Mouse (Mus musculus) gastrocnemius, adult 18-20 months (tissue): ENCODE measurements at regions not wholly inside any gene's neighbourhood (a gene's known extent, or its start where the extent isn't known, plus 50 kb on each side); places are given as distances from the start of the nearest gene placed in this dataset.

Source experiments
- DNase-seq: peaks from one replicate; pipeline ENCODE4 v3.0.0; 2021; ENCODE audit warnings: low spot score

DNA sequence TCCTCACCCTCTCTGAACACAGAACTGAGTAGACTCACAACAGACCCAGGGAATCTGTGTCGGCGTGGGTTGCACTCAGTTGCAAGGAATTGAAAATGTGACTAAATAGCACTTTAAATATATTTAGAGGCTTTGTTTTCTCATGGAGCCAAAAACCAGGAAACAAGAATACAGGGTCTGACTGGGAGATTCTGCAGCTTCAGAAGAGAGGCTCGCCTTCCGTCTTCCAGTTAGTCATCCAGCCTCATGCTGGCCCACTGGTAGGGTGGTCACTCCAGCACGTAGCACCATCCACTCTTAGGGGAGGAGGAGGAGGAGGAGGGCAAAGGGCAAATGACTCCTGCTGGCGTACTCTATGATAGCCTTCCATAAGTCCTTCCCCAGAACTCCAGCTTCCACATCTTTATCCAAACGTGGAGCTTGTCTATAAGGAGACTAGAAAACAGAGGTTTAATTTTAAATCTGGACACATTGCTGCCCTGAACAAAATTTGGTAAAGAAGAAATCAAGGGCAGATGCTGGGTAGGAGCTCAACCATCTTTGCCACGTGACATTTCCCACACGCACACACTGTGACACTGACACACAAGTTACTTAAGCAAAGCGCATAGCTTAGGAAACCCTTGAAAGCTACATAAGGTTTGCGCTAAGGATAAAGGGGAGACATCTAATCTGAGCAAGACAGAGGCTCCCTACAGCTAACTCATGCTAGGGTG is 60.8 kb downstream of the Mis18a start:
- DNase-seq, result no peak

DNA sequence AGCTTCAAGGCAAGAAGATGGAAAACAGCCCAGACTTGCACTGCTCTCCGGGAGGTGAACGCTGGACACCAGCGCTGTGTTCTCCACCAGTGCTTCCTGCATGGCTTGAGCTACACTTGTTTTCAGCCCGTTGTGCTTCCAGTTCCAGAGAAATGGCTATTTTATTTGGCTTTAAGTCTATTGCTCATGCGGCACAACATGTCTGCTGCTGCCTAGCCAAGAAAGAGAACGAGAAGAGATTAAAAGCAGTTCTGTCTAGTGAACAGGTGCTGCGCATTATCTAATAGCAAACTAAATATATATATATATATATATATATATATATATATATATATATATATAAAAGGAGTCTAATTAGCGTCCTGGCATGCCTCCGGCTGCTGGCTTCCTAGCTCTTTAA is 63.1 kb downstream of the Mis18a start:
- no peak for DNase-seq

DNA sequence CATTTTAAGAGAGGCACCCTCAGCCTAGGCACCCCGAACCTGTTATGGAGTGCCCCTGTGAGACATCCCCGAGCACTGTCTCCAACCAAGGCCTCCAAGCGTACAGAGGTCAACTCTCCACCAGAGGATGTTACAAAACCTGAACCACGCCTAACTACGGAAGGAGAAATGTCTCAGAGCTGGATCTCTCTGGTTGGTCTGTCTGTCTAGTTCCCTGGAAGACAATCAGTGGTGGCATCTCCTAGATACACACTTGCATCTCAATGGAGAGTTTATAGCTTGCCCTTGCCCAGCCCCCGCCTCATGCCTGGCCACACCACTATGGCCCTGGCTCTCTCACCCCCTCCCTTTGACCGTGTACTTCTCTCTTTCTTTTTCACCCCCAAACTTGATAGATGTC is 69.2 kb downstream of the Mis18a start:
- DNase-seq, result no peak

DNA sequence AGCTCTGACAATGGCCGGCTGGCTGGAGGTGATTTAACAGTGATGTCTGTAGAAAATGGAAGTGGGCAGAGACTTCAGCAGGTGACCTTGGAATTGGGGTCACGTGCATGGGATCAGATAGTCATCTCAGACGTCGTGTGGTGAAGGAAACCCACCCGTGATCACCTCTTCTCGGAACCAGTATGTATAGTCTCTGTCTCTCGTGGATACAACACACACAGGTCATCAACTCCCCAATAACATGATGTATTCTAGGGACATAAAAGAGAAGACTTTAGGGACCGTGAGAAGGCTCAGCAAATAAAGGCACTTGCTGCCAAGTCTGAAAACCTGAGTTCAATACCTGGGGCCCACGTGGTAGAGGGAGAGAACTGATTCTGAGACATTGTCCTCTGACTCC is 70.2 kb downstream of the Mis18a start:
- no peak for DNase-seq

DNA sequence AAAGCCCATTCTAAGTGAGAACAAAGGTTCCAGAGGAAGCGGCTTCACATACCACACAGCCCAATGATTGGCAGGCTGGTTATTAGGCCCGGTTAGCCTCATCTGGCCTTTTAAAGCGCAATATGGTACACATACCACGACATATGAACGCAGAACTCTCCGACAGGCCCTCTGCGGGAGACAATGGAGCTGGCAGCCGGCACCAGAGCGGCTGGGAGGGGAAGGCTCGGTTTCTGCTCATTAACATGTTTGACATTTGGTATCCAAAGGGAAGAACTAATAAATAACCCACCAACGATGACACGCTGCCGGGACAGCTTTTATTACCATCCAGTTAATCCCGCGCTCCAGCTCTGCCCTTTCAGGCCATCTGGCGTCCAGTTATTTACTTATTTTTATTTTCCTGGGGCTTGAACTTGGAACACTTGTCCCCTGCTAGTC is 70.6 kb downstream of the Mis18a start:
- DNase-seq, result no peak

DNA sequence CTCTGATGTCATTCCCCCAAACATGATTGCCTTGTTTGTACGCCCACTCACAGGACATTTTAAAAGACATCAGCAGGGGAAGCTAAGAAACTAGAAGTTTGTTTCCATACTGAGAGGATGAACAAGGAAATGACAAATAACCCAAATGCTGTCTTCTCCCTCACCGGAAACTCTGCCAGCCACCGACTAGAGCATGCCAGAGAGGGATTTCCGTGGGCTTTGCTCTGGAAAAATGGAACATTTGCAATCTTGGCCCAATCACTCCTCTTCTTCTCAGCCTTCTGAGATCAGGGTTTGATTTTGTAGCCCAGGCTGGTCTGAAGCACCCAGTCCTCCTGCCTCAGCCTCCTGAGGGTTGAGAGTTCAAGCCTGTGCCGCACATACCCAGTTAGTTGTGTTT is 72.4 kb downstream of the Mis18a start:
- no peak for DNase-seq

DNA sequence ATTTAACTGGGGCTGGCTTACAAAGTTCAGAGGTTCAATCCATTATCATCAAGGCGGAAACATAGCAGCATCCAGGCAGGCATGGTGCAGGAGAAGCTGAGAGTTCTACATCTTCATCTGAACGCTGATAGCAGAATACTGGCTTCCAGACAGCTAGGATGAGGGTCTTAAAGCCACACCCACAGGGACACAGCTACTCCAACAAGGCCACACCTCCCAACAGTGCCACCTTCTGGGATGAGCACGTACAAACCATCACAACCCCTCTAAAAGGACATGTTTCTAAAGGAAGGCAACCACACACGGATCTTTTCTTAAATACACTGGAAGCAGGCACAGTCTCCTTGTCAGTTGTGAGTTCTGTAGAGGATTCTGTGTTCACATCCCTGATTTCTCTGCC is 74.4 kb downstream of the Mis18a start:
- DNase-seq, result no peak

DNA sequence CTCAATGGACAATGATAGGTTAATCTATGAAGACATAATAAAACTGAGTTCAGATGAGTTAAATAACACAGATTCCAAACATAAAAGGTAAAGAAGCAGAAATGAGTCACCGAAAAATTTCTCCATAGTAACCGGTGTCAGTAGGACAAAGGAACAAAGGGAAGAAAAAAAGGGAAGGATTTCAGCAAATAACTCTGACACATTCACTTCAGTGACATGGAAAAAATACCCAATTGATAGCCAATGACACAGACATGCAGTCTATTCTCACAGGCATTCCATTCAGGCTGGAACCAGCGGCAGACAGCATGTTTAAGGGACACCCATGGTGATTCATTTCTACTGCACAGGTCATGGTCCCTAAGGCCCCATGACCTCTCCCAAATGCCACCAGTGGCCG is 79.0 kb downstream of the Mis18a start:
- DNase-seq, result no peak

DNA sequence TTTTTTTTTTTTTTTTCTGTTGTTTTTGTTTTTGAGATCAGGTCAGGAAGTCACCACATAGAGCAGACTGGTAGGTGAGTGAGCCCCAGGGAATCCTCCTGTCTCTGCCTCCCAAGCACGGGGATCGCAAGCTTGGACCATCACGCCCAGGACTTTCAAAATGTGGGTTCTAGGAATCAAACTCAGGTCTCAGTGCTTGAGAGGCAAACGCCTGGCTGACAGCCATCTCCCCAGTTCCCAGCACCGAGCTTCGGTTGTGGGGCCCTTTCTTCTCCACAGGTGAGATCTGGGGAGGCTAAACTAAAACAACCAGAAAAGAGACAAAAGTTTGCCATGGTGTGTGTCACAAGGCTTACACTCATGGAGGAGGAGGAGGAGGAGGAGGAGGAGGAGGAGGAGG is 84.5 kb downstream of the Mis18a start:
- no peak for DNase-seq

DNA sequence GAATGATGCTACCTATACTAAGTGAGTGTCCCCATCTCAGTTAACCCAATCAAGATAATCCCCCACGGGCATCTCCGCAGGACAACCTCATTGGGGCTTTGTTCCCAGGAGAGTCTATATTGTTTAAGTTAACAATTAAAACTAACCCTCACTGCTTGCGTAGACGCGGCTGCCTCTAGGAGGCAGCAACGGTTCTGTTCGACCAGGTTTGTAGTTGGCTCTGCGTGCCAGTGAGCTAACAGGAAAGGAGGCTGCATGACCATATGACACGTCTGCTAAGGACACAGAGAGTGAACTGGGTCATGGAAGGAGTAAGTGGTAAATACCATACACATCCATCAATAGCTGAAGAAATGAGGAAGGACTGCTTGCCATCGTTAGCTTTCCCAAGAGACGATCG is 92.0 kb downstream of the Mis18a start:
- DNase-seq, result no peak

DNA sequence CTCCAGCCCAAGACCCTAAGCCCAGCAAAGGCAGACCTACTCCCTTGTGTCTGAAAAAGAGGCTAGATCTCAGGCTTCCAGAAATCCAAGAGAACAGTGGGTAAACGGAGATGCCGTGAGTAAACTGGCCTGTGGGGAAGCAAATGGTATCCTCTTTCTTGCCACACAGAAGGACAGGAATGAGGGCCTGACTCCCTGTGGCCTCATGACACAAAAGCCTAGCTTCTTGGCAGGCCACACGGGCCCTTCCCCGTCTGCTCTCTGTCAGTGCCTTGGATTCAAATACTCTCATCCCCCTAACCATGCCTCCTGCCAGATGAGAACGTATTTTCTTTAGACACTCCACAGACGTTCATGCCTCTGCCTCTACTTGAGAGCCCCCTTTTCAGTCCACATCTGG is 97.2 kb downstream of the Mis18a start:
- DNase-seq, result no peak

DNA sequence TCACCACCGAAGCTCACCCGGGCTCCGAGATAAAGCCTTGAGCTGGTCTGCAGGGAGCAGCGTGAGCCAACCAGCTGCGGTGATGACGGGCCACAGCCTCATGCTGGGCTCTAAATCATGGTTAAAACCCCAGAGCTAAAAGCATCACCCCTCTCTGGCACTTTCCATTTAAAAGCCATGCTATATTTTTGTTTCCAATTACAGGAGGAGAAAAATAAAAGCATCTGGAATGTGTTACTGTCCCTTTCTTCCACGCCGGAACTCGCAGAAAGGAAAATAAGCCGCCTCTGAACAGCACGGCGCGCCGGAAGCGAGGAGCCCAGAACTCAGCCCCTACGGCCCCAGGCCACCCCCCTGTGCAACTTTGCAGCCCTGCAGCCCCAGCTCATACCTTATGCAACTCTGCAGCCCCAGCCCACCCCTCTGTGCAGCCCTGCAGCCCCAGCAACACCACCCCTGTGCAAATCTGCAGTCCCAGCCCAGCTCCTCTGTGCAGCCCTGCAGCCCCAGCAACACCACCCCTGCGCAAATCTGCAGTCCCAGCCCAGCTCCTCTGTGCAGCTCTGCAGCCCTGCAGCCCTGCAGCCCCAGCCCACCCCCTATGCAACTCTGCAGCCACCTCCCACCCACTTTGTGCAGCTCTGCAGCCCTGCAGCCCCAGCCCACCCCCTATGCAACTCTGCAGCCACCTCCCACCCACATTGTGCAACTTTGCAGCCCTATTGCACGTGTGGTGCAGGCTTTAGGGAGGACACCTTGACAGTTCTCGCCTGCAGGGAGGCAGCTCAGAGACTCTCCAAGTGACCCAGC is 97.9 kb downstream of the Mis18a start:
- peak; percentile 21 for DNase-seq

DNA sequence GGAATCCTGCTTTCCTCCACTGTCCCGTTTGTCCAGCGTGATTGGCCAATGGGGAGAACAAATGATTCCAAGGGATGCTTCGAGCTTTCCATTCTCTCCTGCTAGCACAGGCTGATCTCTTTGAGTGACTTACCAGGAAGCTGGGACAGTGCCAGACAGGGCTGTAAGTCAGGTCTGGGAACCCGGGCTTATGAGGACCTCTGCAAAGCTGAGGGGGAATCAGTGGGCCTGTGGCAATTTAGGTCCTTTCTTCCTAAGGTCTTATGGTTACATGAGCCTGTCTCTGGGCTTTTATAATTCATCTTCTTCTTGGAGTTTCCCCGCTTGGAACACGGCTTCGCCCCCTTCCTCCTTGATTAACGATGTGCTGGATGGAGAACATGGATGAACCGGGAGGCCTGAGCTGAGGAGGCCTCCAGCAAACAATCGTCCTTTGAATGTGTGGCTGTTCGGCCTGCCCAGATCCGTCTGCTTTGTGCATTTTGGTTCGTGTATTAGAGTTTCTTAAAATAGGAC is 98.5 kb downstream of the Mis18a start:
- no peak for DNase-seq

DNA sequence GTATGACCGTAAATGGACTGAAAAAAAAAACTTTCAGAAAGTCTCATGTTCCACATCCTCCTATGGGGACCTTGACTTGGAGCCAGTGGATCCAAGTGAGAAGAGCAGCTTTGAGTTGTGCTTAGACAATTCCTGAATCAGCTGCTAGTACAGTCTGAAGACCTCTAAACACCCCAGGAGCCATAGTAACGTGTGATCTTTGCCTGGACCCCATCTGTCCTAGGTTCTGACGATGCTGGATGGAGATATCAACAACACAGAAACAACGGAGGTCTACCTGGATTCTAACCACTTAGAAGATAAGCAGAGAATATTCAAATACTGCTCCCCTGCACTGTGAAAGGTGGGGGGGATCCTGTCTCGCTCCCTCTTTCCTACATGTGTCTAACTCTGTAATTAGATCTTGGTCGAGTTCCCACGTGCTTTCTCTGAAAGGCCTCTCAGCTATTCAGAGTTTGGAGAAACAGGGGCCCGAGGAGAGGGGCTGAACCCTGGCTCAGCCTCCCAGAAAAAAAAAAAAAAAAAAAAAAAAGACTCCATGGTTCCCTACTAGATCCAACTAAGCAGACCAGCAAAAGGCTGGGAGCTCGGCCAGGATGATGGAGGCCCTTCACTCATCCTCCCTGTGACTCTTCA is 101.1 kb downstream of the Mis18a start:
- no peak for DNase-seq

DNA sequence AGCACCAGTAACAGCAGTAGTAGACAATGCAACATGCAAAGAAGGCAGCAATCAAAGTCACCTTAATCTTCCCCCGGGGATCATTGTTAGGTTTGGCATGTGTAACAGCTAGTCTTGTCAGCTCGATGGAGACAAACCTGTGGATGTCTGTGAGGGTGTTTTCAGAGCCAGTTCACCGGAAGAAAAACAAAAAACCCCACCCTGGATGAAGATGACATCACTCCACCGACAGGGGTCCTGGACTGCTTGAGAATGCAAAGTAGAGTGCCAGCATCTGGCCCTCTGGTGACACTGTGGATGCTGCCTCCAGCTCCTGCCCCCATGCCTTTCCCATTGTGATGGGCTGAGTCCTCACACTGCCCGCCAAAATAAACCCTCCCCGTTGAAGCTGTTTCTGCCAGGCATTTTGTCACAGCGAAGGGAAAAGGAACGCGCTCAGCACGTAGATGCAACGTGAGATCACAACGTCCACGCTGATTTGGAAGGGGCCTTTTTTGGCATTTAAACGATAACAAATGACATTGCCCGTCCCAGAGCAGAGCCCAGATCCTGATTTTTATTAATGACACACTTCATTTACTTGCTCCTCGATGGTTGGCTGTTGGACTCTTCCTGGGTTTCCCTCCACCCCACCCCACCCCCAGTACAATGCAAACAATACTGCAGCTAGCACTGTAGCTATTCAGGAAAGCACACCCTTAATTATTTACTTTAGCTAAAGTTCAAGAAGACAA is 101.7 kb downstream of the Mis18a start:
- no peak for DNase-seq

DNA sequence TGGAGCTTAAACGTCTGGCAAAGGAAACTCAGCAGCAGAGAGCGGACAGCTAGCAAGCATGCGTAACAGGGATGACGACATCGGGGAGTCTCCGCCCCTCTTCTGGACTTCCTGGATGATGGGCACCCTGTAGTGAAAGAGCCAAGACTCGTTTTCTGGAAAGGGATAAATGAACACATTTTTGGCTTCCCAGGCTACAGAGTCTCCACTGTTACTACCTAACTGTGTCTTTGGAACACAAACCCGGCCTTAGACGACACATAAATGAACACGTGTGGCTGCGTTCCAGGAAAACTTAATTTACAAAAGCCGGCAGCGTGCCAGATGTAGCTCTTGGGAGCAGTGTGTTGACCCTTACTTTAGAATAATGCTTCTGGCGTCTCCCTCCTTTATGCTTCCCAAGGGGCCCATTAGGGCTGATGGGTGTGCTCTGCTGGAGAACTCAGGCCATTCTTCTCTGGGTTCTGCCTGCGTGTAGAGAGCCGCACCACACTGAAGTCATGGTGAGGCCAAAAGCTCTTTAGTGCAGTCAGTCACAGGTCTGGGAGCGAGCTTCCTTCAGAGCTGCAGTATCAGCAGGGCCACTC is 103.1 kb downstream of the Mis18a start:
- peak; percentile 80 for DNase-seq

DNA sequence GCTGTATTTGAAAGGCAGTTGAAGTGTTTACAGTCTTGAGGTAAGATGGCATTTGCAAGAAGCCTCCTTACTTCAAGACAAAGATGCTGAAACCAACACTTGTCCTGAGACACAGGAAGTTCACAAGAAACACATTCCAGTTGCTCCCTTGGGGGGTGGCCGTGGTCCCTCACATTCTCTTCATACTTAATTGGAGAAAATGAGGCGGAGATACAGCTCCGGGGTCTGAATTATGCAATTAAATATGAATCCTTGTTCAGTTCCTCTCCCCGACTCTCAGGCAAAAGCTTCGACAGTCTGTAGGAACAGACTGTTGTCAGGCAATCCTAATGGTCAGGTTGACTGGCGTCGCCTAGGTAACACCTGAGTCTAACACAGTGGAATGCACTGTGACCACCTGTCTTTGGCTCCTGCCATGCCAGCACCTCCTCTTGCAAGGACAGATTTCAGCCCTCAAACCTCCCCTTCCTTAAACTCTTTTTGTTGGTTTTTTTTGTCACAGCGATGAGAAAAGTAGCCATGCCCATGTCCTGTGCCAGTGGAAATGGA is 104.5 kb downstream of the Mis18a start:
- DNase-seq, result no peak

DNA sequence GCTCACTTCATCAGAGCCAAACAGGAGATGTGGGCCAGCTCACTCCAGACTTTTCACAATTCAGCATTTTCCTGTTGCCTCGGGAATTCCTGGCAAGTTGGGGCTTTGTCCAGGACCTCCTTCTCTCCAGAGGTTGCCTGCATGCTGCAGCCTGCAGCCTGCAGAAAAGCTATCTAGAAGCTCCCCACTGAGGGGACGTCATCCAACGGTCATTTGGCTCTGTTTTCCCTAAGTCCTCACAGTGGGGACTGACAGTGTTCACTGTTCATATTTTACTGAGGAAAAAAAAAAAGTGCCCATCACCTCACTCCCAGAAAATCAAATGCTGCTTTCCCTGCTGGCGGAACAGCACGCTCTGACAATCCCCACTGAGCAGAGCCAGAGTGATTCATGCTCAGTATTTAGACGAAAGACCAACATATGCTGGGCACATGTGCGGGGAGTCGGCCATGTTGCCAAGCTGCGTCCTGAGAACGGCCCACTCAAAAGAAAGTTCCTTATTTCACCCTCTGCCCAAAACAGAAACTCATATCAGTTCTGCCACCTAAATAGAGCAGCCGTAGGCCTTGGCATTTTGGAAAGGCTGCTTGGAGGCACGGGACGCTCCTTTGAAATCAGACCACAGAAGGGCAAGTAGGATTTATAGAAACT is 105.3 kb downstream of the Mis18a start:
- peak; percentile 17 for DNase-seq

DNA sequence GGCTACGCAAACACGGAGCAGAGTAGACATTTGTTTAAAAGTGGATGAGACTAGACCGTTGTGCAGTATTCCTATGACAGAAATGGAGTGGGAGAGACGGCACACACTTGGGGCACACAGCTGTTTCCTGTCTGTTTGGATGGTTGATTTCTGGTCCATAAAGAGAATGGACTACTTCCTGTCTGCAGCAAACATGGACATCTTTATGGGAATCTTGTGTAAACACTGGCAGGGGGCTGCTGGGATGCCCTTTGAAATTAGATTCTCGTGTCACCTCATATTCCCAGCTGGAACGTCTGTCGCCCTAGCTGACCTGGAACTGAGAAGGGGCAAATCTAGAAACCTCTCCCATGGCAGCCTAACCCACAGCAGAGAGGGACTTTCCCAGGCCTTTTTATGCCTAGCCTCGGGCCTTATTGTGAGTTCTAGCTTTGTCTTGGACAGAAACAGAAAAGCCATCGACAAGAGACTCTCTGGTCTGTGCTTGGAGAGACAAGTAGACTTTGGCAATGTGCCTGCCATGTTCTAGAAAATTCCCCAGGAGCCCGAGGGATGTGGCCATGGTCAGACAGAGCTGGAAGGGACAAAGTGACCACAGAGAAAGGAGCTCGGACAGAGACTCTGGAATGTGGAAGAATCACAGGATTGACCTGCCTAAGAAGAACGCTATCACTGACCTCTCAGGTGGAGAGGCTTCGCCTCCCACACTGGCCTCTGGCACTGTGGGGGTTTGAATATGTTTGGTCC is 107.5 kb downstream of the Mis18a start:
- DNase-seq, result no peak

DNA sequence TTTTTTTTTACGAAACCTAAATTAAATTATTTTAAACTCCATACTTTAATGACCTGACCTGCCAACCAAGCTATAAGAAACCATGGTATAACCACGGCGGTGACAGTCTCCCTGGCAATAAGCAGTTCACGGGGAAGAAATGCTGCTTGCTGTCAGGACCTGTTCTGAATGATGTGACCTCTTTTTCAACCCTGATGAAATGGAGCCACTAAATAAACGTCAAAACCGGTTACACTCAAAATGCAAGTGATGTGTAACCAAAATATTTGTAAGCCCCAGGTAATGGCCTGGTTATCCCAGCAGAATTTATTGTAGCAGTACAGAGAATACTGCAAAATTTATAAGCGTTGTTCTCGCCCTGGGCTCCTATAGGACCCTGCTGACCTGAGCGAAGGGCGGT is 111.4 kb downstream of the Mis18a start:
- DNase-seq, result no peak
